Mouse (Mus musculus) myocyte (in vitro differentiated cells): ENCODE data around the gene Pf4.

ENCODE experiments used
- CEBPB ChIP-seq: IDR thresholded peaks from 2 replicates; pipeline ENCODE4 v1.6.1; 2011; ENCODE audit warnings: mild to moderate bottlenecking, moderate library complexity; ENCODE audit not compliant: poor library complexity, insufficient read depth, severe bottlenecking
- E2F4 ChIP-seq: IDR thresholded peaks from one replicate; pipeline ENCODE4 v1.6.1; 2011; ENCODE audit warnings: mild to moderate bottlenecking, control low read depth, moderate library complexity; ENCODE audit not compliant: insufficient read depth
- MAX ChIP-seq: IDR thresholded peaks from one replicate; pipeline ENCODE4 v1.6.1; 2011; ENCODE audit warnings: low read depth, mild to moderate bottlenecking, control low read depth
- MYOD1 ChIP-seq, 3 experiments: IDR thresholded peaks; one replicate each; pipeline ENCODE4 v1.6.1; 2011; ENCODE audit warnings: control low read depth in 2 of 3, low read depth in 2 of 3, mild to moderate bottlenecking in 2 of 3, moderate library complexity in 1 of 3; ENCODE audit not compliant: insufficient read length in 2 of 3, control insufficient read depth in 1 of 3
- POLR2A ChIP-seq: IDR thresholded peaks from one replicate; pipeline ENCODE4 v1.6.1; 2011; ENCODE audit warnings: low read depth, mild to moderate bottlenecking, control low read depth, moderate library complexity; ENCODE audit not compliant: insufficient read length
- POLR2AphosphoS2 ChIP-seq: IDR thresholded peaks from one replicate; pipeline ENCODE4 v1.6.1; 2011; ENCODE audit warnings: low read depth, control low read depth; ENCODE audit not compliant: insufficient read length
- USF1 ChIP-seq: IDR thresholded peaks from one replicate; pipeline ENCODE4 v1.6.1; 2011; ENCODE audit warnings: low read depth, mild to moderate bottlenecking, control low read depth, moderate library complexity

- TF ChIP-seq POLR2A (no peak), MAX (no peak), POLR2AphosphoS2 (no peak), USF1 (no peak), E2F4 (no peak), MYOD1 (IDR thresholded peaks at IDR 0.05; ENCODE audit: control insufficient read depth in 1 of 3, insufficient read length in 2 of 3, low read depth in 2 of 3) (no peak), CEBPB (no peak)
Measured at GRCm38 (mm10) chr5:90728254-90728653, 44.0 kb upstream of the Pf4 start.
